Mouse (Mus musculus) Muller cell, postnatal 12 days (primary cell): Measurements from ENCODE around the gene Slbp.
A peak's percentile ranks its signal among the peaks of the same experiment; 100 is the strongest.

Source experiments
- DNase-seq: peaks from one replicate; pipeline ENCODE4 v3.0.0-alpha.2; 2015; ENCODE audit errors: inconsistent ontology term

The Slbp gene

GRCm38 (mm10) chr5:33629301-33629987, 22.9 kb downstream of the Slbp start, which contains the start of the genes Fam53a and Gm9903:
Gene Fam53a (minus strand): TSS chr5:33629635.
Gene Gm9903 (plus strand): TSS chr5:33629925.
- DNase-seq, result peak; percentile 99

DNA sequence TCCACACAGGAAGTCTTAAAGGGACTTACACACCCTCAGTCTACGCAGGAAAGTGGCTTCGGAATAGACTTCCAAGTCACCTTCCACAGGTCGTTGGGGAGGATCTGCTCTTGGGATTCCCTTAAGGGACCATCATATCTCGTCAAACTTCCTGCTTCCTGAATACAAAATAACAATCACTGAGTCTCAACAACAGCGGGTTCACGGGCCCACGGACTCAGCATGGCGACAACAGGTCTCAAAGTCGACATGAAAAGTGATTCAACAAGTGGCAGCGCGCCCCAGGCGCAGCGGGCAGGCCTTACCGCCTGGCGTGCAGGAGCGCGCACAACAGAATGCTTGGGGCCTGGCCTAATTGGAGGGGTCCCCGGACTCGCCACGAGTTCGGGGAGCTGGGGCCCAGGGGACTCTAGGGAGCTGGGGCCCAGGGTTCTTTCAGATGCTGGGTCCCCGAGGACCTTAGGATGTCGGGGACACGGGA, 23.5 kb downstream of the Slbp start:
- DNase-seq, result peak; percentile 82

- peak; percentile 29 for DNase-seq
Measured at GRCm38 (mm10) chr5:33627968-33628367, 24.4 kb downstream of the Slbp start.

- no peak for DNase-seq
Measured at GRCm38 (mm10) chr5:33623766-33624165, 28.6 kb downstream of the Slbp start.

DNA sequence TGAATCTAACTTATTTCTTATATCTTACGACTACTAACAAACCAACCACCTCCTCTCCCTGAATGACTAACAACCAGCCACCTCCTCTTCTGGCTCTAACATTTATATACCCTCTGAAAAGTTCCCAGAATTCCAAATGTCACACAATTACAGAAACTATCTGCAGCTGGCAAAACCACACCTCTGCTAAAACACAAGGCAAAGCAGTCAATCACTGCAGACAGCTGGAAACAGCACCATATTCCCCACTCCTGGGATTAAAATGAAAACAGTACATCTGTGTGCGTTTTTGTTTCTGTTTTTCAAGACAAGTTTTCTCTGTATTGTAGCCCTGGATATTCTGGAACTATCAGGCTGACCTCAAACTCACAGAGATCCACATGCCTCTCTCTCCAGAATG, 29.7 kb downstream of the Slbp start:
- DNase-seq, result no peak

GRCm38 (mm10) chr5:33614391-33614790, 38.0 kb downstream of the Slbp start:
- DNase-seq, result peak; percentile 50

- no peak for DNase-seq
Measured at GRCm38 (mm10) chr5:33611795-33612194, 40.6 kb downstream of the Slbp start.

DNA sequence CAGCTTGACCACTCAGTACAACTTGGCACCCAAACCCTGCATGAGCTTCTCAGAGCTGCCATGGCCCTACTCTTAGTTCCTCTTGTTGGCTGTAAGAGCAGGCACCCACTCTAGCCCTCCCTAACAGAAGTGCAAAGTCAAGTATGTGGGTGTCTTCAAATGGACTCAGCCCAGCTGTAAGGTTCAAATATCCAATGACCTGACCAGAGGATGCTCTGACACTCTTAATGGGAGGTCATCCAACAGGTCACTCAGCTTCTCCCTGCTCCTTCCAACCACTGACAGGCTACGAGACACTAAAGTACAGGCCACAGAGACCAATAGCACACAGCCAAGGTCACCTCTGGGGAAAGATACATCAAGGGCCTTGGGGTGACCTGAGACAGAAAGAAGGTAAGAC, 43.1 kb downstream of the Slbp start:
- DNase-seq, result no peak

DNA sequence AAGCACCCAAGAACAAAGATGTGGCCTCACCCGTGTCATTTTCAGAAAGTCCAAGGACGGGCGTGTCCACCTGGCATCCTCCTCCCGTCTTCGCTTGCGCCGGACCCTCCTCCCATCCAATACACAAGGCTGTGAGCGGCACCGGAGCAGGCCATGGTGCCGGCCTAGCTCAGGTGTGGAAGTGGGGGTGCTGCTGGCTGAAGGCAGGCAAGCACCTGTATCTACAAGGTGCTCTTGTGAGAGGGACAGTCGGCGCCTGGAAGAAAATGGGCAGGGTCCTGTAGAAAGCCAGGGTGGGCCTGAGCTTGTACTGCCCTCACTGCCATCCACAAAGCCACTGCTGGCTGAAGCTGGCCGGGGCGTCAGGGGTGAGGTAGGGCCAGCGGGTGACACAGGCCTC, 44.9 kb downstream of the Slbp start:
- DNase-seq, result no peak

DNA sequence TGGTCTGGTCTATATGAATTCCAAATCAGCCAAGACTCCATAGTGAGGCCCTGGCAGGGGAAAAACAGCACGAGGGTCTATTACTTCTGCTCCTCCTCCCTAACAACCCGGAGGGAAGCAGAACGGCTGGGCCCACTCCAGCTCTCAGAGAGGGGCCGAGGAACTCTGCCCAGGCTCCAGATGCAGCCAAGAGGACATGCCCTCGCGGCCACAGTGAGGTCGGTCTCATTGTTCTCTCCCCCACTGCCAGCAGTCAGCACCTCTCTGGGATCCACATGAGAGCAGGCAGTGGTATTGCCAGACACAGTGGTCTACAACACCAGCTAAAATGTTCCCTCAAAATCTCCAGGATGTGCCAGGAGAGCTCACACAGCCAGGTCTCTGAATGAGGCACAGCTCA, 45.7 kb downstream of the Slbp start:
- peak; percentile 57 for DNase-seq

GRCm38 (mm10) chr5:33605314-33605713, 47.1 kb downstream of the Slbp start:
- no peak for DNase-seq

GRCm38 (mm10) chr5:33593620-33594019, 58.8 kb downstream of the Slbp start:
- no peak for DNase-seq

GRCm38 (mm10) chr5:33589221-33589888, 63.0 kb downstream of the Slbp start:
- DNase-seq, result peak; percentile 55

DNA sequence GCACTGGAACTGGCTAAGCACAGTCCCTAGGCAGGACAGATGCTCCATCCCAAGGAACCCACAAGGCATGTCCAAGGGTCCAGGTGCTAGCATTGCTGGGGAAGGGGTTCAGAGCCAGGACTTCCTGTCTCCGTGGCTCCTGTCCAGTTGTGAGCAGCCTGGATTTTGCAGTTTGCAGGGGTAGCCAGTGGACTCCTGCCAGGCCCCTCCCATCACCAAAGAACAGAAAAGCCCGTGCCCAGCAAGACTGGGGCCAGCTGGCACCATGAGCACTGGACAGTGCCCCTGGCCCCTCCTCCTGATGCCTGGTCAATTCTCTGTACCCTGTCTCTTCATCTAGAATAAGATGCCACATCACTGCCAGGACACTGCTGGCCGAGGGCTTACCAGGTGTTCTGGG, 64.3 kb downstream of the Slbp start:
- no peak for DNase-seq

DNA sequence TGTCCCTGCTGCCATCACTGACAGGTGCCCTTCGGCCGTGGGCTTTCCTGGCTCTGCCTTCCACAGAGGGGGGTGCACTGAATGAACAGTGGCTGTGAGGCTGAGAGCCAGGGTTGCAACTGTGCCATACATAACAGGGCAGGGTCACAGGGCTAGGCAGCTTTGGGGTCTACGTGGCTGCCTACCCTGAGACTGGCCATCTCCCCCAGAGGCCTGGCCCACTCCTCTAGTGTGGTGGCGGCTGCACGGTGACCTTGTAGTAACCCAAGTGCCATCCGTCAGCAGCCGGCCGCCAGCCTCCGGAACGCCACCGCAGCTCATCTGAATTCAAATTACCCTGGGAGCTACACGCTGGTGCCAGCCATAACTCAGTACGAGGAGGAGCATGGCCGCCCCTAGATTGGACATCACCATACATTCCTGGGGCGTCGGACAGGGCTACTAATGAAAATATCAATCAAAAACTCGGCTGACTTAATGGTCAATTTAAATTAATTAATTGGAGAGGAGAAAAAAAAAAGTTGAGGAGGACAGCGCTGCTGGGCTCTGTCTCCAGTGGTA, 64.8 kb downstream of the Slbp start:
- no peak for DNase-seq
